Mouse (Mus musculus) retina, adult 2 months (tissue): ENCODE data around the gene Bcas3.
A peak's percentile ranks its signal among the peaks of the same experiment; 100 is the strongest.

Experiments
- DNase-seq: peaks from one replicate; pipeline ENCODE4 v3.0.0-alpha.2; 2012; ENCODE audit warnings: low read depth, low spot score

Bcas3 gene

GRCm38 (mm10) chr11:85379091-85379490, 26.1 kb downstream of the Bcas3 start:
- DNase-seq: no peak

DNA sequence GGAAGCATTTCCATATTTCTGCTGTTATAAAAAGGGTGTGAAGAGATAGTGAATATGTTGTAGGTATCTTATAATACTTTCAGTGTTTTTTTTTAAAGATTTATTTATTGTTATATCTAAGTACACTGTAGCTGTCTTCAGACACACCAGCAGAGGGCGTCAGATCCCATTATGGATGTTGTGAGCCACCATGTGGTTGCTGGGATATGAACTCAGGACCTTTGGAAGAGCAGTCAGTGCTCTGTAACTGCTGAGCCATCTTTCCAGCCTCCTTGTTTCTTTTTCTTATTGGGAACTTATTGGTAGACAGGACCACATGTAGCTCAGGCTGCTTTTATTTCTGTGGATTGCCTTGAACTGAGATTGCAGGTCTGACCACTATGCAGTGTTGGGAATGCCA, 27.1 kb downstream of the Bcas3 start:
- DNase-seq: no peak

- peak; percentile 54 for DNase-seq
These were observed 29.1 kb downstream of the Bcas3 start for GRCm38 (mm10) chr11:85382055-85382454.

DNA sequence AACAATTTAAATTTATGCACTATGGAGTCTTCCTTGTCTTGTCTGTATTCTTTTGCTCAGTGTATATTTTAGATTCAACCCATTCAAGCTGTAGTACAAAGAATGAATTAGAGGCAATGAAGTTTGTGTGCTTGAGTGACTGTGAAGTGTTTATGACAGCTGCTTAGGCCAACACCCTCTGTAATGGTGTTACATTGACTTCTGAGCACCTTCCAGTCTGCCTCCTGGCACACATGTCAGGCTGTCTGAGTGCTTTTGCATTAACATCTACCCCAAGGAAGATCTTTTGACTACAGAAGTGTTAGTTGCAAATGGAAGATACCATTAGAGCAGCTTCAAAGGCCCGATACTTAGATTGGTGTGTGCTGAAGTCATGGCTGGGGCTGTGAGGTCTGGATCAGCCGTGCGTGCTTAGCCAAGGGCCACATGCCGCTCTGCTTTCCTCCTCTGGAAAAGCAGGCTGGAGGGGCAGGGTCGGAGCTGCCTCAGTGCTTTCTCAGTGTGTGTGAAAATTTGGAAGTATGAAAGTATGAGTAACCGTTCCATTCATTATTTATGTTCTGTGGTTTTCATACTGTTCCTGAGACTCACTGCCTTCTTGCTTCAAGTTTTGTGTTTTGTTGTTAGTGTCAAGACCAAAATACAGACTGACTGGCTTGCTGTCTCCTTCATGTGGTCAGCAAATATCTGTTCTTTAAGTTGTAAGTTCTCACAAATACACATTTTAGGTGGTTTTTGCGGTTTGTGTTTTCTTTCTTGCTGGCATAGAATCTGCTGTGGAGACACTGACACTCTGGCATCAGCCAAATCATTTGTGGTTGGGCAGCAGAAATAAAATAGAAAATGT, 31.2 kb downstream of the Bcas3 start:
- DNase-seq: no peak

DNA sequence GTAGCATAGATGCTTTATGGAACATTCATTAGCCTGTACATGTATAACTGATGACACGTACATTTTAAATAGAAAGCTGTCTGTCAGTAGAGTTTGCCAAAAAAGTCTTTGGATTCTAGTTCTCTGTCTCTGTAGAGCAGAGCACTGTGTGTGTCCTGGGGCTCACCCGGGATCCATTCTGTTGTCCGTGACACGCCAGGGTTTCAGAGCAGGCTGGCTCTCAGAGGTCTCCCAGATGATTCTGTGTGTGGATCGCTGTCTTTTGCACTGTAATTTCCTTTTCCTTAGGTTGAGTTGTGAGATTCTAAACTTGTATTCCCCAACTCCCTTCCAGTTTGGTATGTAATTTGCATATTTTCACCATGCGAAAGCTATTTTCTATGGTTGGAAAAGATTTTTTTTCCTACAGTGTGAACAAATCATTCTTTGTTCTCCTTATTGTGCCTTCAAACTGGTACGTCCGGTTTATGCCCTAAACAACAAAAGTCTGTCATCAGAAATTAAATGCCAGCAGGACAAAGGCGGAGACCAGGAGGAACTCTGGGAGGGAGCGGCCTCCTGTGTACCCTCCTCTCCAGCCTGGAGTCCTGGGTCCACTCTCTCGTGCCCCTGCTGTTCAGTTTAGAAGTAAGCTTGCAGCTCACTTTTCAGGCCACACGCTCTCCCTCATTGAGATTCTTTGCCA, 39.4 kb downstream of the Bcas3 start:
- no peak for DNase-seq

GRCm38 (mm10) chr11:85392864-85393220, 39.9 kb downstream of the Bcas3 start:
- no peak for DNase-seq

DNA sequence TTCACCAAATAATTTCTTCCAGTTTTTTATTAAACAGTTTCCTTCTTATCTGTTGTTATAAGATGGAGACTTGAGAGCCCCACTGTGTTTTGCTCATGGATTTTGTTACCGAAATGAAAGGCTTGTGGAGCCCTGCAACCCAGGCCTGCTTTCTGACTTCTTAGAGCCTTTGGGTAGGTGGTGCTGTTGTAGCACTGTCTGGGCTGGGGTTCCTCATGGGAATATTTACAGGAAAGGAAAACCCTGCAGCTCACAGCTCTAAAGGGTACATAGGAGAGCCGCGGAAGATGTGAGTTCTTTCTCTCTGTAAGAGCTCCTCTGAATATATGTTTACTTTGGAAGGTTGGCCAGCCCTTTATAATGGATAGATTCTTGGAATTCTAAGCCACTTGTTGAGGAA, 41.0 kb downstream of the Bcas3 start:
- no peak for DNase-seq

DNA sequence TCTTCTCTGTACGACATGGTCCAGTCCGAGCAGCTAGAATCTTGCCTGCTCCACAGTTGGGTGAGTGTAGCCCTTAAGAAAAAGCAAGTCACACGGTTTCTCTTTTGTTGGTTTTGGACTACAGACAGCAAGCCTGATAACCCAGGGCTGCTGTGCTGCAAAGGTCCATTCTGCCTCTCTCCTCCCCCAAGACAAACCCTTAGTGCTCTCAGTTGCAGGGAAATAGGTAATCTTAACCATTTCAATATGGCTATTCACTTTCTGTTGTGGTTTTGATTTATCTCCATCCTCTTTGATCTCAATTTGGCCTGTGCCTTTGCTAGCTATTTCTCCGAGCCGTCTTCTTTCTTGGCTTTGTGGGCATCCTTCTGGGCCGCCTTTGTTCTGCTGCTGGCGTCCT, 42.4 kb downstream of the Bcas3 start:
- no peak for DNase-seq

GRCm38 (mm10) chr11:85406531-85406930, 53.6 kb downstream of the Bcas3 start:
- DNase-seq: no peak

DNA sequence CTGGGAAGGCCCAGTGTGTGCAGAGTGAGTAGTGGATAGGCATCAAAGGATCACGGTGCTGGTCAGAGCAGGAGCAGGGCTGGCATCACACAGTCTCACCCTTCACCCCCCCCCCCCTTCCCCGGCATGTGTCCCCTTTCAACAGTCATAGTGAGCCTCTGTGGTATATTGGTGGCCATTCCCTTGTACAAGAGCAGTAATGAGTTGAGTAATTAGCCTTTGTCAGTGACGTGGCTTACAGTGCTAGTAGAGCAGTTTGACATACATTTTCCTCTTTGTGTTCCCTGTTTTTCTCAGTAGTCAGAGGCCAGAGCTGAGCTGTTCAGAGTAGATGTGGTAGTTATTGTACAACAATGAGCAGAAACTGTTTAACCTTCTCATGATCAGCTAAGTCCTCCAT, 54.7 kb downstream of the Bcas3 start:
- no peak for DNase-seq

DNA sequence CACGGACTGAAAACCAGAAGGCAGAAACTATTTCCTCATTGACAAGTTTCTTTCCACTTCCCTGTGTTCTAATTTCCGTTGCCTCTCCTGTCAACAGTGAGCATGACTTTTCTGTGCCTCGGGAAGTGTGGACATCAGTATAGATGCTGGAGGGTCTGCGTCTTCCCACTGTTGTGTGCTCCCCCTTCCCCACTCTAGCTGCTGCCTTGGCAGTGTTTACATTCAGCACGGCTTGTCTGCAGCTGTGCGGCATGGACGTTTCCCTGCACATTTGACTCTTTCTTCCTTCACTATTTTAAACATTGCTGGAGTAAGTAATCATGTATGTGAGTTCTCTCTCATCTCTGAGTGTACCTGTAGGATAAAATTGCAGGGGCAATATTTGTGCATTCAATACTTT, 59.4 kb downstream of the Bcas3 start:
- DNase-seq: no peak

DNA sequence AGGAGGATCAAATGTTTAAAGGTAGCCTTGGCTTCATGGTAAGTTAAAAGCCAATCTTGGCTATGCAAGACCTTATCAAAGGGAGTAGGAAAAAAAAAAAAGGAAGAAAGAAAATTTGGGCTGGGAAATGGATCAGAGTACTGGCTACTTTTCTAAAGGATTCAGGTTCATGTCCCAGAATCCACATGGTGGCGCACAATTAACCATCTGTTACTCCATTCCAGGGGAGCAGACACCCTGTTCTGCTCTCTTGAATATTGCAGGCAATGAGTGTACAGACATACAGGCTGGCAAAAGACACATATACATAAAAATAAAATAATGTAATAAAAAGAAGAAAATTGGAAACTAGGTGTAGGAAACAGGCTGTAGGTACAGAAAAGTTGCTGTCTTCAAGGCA, 61.5 kb downstream of the Bcas3 start:
- DNase-seq: no peak

- no peak for DNase-seq
These were observed 74.4 kb downstream of the Bcas3 start for GRCm38 (mm10) chr11:85427353-85427752.

DNA sequence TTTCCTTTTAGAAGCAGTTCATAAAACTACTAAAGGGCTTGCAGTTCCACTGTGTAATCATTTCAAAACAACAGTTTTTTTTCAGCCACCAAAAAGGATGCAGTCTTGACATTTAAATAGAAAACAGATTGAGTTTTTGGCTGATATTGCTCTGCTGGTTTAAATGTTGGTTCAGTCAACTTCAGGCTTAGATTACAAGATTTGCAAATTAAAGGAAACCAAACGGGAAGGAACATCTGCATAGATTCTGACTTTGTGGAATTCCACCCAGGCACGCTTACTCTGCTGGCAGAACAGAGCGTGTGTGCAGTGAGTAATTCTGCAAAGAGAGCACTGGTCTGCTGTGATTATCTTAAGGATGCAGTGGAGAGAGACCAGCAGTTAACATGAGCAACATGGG, 75.3 kb downstream of the Bcas3 start:
- DNase-seq: no peak

DNA sequence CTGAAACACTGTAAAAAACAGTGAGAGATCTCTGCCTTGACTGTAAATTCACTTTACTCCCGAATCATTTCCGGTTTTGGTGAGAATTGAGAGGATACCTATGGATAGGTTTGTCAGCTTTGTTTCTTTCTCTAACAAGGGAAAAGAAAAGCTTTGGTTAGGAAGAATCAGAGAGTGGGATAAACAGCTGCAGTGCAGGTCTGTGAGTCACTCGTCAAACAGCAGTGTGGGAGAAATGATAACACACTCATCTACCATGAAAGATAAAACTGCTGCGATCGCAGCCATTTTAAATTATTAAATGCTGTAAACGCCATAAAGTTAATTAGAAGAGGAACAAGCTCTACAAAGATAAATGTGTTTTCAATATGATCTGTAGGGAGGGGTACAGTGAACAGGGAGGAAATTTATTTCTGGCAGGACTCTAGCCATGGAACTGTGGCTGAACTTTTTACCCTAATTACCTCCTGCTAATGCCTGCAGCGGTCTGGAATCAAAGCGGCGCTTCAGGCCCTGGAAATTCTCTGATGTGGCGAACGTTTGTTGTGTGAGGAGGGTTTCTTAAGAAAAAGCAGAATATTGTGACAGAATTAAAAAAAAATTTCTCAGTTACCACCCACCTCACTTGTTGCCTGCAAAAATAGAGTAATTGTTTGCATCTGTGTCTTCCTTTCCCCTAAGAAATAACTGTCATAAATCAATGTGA, 77.9 kb downstream of the Bcas3 start:
- no peak for DNase-seq

DNA sequence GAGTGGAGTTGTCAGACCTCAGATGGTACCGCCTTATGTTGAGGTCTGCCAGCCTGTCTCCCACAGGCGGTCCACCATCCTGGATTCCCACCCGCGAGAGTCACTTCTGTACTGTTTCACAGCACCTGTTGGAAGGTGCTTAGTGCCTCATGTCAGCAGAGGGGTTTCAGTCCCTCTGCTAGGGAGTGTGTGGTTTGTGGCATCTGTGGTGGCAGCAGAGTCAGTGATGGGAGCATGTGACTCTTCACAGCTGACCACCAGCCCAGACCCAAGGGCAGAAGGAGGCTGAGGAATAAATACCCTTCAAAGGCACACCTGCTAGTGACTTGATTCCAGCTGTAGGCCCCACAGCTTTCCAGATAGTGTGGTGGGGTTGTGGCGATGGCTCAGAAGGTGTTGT, 94.4 kb downstream of the Bcas3 start:
- no peak for DNase-seq

- no peak for DNase-seq
These were observed 100.8 kb downstream of the Bcas3 start for GRCm38 (mm10) chr11:85453598-85454304.

GRCm38 (mm10) chr11:85454305-85454682, 101.3 kb downstream of the Bcas3 start:
- DNase-seq: no peak

DNA sequence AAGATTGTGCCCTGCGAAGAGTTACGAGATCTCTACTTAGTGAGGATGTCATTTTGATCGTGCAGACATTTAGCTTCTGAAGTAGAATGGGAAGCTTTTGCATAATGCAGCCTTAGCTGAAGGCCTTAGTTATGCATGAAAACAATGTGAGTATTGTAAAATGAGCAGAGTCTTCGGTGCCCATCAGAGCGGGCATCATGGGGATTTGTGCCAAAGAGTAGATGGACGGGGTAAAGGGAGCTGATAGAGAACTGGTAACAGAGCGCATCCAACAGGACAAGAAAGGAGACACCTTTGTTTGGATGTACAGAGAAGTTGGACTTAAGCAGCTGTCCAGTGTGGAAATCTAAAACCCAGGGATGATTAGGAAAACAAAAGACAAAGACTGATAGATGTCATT, 108.6 kb downstream of the Bcas3 start:
- DNase-seq: no peak

GRCm38 (mm10) chr11:85469526-85469925, 116.6 kb downstream of the Bcas3 start:
- DNase-seq: peak; percentile 18

DNA sequence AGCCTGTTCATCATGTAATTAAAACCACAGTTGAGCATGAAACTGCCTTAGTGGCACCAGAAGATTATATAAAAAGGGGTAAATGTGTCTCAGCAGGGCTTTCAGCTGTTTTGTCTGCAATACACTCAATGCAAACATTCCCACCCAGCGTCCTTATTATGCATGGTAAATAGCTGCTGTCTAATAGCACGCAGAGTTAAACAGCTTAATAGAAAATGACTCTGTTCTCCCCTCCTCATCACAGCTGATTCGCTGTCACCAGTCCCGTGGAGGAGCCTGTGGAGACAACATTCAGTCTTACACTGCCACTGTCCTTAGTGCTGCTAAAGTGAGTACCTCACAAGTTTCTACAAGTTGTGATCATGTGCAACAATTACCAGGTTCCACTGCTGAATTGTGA, 117.5 kb downstream of the Bcas3 start:
- no peak for DNase-seq

GRCm38 (mm10) chr11:85474326-85474725, 121.4 kb downstream of the Bcas3 start:
- DNase-seq: no peak
